Mouse (Mus musculus) kidney, adult 11 months (tissue): ENCODE data around the gene Tcte2.
"Not testable (repeated sequence)": the region's sequence is repeated elsewhere in the genome, so short reads cannot be mapped to it uniquely, and the experiment has no call there.

Source experiments
- DNase-seq: peaks from one replicate; pipeline ENCODE4 v3.0.0; 2022

Tcte2 gene

DNA sequence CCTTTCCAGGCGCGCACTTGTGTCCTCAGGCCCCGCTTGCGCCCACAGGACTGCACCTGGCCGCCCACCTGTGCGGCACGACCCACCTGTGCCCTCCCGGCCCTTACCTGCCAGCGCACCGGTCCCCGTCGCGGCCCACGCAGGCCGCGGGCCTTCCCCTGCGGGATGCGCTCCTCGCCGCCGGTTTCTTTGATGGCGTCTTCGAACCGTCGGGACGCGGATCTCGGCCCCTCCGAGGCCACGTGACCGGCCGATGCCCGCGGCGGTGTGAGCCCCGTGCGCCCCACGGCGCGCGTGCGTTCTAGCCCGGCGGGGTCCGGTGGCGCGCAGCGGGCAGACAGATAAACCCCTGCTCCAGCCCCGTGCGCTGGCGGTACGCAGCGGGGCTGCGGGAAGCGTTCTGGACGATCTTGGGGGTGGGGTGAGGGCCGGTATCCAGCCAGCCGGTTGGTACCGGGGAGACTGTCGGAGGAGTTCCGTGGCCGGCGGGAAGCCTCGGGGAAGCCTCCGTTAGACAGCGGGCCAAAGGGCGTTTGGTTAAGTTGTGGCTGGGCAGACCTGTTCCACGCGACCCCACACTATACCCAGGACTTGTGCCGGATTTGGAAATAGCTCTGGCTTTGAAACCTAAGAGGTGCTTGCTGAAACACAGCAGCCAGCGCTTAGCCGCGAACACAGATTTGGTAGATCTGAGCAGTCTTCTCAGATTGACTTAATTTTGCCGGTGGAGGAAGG, at the start of gene Tcte2:
Gene Tcte2 (minus strand): TSS at position 647 of the 735 bp plus-strand sequence.
- DNase-seq = peak; percentile 59

DNA sequence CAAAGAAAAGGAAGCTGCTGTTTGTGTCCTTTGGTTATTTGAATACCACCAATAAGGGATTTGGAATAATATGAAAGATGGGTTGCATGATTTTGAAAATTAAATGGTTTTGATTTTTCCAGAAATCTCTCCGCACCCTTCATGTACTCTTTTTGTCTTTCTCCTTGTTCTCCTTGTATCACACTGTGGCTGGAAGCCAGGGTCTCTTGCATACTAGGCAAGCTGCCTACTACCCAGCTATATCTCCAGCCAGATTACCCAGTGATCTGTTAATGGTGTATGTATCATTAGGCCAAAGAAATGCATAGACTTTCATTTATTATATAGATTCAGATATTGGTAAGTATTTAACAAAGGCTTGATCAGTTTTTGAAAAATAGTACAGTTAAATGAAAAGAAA, 44.4 kb upstream of the Tcte2 start:
- no peak for DNase-seq

DNA sequence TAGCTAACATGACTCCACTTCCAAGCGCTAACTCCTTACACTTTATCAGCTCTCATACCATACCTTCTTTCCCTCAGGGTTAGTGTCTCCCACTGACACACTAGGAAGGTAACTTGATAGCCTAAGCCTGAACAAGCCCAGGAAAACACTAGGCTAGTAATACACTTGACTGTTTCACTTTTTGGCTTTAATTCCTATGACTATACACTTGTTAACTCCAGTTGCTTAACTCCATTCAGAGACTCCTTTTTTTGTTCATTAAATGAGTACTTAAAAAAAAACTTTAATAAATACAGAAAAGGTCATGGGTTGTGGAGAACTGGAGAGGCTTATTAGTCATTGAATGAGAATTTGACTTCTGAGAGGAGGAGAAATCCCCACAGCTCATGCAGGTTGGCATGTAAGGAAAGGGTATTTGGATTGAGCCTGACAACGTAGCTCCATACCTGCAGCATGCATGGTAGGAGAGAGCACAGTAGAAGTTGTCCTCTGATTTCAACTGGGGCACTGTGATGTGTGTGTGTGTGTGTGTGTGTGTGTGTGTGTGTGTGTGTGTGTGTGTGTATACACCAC, 41.3 kb upstream of the Tcte2 start:
- DNase-seq = no peak

DNA sequence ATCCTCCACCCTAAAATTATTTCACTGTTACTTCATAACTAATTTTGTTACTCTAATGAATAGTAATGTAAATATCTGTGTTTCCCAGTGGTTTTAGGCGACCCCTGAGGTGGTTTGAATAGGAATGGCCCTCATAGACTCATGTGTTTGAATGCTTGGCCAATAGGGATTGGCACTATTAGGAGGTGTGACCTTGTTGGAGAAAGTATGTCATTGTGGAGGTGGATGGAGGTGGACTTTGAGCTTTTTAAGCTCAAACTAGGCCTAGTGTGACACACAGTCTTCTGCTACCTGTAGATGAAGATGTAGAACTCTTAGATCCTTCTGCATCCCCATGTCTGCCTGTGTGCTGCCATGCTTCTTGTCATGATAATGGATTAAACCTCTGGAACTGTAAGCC, 36.1 kb upstream of the Tcte2 start:
- DNase-seq = no peak

DNA sequence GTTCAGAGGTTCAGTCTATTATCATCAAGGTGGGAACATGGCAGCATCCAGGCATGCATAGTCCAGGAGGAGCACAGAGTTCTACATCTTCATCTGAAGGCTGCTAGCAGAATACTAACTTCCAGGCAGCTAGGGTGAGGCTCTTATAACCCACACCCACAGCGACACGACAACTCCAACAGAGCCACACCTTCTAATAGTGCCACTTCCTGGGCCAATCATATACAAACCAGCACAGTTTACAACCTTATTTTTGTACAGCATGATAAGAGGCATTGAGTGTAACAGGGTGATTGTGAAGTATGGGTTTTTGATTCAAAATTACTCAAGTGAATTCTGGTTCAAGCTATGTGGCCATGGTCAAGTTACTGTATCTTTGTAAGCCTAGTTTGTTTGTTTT, 28.4 kb upstream of the Tcte2 start:
- DNase-seq = not testable (repeated sequence)

DNA sequence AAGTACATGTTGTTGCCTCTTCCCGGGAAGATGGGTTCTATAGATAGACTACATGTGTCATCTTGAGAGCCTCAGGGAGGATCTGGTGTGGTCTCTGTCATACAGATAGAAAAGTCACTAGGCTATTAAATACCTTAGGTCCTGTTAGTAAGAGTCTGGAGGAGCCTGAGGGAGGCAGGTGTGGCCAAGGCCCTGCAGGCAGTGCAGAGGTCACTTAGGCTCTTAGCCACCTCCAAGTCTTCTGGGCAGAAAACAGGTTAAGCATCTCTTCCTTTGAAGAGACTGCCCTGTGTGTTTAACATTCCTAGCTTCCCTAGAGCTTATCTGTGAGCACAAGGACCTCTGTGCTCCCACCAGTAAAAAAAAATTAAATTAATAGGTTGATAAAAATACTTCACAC, 21.8 kb upstream of the Tcte2 start:
- no peak for DNase-seq

DNA sequence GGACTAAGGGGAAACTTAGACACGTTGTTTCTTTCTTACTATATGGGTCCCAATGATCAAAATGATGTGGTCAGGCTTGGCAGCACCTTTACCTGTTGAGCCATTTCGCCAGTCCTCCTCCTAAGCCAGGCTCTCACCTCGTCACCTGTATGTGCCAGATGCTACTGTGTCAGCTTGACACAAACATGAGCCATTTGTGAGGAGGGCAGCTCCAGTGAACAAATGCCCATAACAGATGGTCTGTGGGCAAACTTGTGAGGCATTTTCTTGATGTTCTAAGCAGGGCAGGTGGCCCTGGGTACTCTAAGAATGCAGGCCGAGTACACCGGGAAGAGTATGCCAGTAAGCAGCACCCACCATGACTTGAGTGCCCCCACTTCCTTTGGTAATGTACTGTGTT, 20.3 kb upstream of the Tcte2 start:
- no peak for DNase-seq

DNA sequence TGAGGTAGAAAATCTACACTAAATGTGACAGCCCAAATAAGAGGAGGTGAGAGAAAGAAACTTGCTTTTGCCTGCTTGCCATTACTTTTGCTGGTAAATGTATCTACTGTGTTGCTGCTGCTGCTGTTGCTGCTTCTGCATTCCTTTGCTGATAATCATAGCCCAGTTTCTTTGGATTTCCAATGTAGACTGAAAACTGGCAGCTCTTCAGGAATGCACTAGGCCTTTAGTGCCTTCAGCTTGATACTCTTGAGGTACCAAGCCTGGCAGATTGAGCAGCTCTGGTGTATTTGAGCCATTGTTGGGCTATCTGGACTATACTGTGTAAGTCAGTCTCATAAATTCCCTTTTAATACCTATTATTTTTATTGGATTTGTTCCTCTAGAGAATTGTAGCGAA, 17.2 kb upstream of the Tcte2 start:
- no peak for DNase-seq

DNA sequence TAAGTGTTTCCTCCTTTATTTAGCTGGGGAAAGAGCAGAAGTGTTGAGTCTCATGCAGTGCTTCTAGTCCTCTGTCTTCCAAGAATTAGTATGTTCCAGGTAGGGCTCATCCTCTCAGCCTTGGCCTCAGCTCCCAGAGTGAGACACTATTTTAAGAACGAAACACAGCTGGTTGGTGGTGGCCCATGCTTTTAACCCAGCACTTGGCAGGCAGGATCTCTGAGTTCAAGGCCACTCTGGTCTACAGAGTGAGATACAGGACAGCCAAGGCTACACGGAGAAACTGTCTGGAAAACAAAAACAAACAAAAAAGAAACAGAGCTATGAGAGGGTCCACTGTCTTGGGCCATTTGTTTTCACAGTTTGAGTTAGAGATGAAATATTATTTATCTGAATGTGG, 16.1 kb upstream of the Tcte2 start:
- DNase-seq = no peak

DNA sequence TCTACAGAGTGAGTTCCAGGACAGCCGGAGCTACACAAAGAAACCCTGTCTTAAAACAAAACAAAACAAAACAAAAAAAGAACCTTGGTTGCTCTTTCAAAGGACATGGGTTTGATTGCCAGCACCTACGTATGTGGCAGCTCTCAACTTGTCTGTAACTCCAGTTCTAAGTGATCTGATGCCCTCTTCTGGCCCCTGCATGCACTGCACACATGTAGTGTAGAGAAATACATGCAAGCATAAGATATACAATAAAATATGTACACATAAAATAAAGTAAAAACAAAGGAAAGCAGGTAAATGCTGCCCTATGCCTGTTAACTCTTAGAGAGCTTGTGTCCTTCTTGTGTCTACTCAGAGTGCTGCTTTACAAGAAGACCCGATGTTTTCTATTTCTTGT, 7.6 kb upstream of the Tcte2 start:
- DNase-seq = no peak

DNA sequence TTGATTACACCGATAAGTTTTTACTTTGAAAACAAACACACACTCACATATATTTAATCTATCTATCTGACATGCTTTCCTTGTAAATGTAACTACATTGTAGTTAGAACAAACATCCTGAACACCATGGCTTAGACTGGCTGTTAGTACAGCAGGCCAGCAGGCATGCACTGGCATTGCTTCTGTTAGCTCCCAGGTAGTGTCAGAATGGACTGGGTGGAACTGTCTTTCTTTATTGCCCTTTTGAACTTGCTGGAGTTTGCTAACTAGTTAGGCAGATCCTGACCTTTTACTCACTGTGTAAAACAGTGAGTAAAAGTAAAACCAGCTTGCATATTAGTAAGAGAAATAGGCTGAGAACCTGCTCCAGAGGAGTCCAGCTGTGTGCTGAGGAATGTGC, 6.9 kb upstream of the Tcte2 start:
- DNase-seq = peak; percentile 39

DNA sequence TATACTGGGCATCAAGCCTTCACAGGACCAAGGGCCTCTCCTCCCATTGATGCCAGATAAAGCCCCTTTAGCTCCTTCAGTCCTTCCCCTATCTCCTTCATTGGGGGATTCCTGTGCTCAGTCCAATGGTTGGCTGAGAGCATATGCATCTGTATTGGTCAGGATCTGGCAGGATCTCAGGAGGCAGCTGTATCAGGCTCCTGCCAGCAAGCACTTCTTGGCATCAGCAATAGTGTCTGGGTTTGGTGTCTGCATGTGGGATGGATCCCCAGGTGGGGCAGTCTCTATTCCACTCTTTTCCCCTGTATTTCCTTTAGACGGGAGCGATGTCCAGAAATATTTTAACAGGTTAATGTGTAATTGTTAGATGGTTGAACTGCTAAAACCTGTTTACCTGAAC, 3.3 kb upstream of the Tcte2 start:
- not testable (repeated sequence) for DNase-seq

DNA sequence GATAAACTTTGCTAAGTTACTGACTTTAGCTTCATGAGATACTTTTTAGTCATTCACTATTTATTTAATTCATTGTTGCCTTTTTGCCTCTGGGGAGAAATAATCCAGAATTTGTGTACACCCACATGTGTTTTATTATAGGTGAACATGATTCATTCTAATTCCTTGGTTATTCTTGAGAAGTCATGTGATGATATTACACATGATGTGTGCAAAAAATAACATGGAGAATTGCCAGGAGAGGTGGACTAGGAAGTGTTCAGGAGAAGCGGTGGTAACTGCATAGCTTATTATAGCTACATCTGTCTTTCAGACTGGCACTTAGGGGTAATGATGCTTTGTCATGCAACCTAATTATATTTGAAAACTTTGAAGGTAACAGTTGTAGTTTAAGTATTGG, 2.2 kb upstream of the Tcte2 start:
- no peak for DNase-seq

DNA sequence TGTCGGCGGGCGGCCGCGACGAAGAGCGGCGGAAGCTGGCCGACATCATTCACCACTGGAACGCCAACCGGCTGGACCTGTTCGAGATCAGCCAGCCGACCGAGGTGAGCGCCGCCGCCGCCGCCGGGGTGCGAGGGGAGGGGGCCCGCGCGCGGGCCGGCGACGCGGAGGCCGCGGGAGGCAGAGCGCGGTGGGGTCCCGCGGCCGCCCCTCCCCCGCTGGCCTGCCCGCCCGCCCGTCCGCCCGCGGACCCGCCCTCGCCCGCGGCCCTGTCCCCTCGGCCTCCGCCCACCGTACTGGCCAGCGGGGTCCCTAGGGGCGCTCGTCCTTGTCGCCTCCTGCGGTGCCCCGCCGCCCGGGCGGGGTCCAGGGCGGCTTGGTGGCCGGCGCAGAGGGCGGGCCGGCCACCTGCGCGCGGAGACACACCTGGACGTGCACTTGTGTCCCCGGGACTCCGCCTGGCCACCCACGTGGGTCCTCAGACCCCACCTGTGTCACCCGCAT, 898 bp downstream of the Tcte2 start:
- DNase-seq = no peak

DNA sequence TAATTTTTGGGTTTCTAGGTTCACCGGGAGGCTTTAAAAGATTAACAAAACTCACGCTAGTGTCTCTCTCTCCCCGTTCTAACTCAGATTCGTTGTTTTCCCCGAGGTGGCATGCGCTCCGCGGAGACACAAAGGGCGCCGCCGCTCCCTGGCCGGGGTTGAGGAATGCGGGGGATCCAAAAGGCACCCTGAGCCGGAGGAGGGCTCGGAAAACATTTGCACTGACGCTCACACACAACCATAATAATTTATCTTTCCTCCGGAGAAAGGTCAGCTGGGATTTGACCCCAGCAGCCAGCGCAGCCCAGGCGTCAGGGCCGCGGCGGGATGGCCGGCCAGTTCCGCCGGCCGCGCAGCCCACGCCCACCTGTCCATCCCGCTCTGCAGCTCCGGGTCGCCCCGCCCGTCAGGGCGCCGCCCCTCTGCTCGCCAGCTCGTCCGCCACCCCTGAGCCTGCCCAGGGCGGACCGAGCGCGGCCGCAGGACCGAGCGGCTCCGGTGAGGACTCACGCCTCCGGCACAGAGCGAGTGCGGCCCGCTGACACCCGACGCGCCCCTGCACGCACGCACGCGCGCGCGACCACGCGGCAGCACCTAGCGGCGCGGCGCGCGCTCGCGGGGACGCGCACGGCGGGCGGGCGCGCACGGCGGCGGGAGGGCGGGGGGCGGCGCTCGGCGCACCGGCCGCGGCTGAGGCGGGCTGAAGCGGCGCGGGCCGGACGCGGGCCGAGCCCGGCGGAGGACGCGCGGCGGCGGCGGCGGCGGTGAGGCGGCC, 1.6 kb downstream of the Tcte2 start, which contains the start of gene Afdn:
Gene Afdn (plus strand): TSS at position 687 of the 775 bp plus-strand sequence.
- peak; percentile 88 for DNase-seq

DNA sequence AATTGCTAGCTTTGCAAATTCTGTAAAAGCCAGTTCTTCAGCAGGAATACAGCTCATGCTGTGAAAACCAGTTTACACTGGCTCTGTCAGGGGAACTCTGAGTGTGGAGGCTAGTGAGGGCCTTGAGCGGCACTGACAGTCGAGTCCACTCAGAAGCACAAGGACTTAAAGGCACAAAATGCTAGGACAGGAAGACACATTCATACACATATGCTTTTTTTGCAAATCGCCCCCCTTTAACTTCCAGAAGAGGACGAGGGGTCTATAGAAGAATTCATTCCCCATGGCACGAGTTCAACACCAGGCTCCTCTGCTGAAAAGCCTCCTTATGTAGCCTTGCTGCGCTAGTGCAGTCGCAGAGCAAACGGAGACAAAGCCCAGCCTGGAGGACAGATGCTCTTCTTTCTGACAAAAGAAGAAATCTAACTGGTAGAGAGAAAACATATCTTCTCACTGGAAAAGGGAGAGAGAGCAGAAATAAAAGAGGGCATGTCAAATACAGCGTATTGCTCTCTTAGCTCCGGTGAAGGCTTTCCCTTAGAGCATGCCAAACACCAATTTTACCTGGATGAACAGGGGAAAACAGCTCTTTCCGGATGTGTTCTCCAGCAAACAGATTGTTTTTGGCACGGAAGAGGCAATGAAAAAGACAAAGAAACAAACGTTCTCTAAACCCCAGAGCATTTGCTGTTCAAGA, 2.3 kb downstream of the Tcte2 start:
- DNase-seq = peak; percentile 57

DNA sequence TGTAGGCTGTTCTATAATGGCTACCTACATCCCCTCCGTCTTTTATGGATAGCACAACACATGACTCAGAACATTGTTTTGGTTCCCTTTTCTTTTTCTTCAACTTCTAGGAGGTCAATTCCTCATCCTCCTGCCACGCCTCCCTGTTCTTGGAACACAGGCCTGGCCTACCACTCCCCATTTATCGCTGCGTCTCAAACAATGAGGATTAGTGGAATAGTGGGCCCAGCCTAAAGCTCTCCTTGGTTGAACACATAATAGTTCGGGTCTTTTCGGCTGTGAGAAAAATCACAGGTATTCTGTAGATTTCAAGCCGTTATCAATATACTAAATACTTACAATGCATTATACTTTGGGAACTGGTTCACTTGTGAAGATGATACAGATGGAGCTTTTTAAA, 3.0 kb downstream of the Tcte2 start:
- DNase-seq = no peak

DNA sequence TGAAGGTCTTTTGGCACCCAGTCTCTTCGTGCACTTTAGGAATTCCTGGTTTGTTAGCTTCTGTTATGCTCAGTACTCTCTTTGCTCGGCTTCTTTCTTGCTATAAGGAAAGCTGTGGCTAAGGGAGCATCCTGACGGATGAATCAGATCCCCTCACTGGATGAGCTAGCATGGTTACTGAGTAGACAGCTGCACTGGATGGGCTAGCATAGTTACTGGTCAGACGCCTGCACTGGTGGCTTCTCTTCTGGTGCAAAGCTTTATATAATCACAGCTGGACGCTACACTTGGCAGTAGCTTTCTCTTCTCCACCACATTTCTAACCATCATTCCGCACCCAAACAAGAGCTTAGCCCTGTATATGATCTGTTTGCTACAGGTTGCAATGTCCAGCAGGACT, 6.7 kb downstream of the Tcte2 start:
- no peak for DNase-seq

DNA sequence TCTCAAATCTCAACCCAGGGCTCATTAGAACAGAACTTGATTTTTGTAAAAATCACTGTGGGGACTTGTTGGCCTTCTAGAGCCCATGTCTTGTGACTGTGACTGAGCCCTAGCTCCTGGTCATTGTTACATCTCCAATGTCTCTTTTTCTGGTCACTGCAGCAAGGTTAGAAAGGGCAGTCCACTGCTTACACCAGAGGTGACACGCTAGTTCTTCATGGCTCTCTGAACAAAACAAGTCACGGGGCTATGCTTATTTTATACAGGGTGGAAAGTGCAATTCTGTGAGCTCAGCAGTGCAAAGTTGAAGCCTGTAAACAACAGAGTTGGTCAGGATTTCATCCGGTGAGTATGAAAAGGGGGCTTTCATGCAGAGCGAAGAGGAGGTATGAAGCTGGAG, 7.7 kb downstream of the Tcte2 start:
- peak; percentile 37 for DNase-seq

DNA sequence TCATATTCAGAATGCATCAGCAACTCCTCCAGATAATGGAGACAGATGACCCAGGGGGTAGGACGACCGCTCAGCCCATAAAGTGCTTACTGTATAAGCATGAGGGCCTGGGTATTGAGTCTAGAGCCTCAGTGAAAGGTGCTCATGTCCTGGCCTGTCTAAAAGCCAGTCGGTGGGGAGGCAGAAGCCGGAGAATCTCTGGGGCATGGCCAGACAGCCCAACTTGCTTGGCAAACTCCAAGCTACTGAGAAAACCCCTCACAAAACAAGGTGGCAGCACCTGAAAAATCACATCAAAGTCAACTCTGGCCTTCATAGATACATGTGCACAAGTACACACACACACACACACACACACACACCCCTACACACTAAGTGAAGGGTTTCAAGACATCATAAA, 12.6 kb downstream of the Tcte2 start:
- DNase-seq = no peak

DNA sequence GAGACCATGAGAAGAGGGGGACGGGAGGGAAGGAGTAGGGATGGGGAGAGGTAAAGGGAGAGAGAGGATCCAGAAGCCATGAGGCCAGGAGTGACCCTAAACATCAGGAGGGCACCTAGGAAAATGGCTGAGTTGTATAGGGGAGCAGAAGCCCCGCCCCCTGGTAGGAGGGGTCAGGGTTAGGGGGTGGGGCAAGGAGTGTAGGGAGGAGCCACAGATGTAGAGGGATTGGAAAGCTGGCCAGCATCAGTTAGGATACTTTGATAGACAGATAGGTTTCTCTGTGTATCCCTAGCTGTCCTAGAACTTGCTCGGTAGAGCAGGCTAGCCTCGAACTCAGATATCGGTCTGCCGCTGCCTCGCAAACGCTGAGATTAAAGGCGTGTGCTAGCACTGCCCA, 13.9 kb downstream of the Tcte2 start:
- DNase-seq = no peak

DNA sequence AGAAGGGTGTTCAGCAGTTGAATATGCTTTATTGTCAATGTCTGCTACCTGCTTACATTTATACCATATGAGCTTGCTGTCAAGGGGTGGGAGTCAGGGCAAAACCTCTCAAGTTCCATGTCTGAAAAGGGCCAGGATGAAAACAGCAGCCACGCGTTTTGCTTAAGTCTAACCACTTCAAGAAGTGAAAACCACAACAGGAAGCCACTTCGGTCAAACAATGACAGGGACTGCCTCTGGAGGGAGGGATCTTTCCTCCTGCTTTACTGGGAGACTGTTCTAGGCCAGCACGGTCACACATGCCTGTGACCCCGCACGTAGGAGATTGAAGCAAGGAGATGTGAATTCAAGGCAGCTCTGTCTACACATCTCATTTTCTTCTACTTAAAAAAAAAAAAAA, 15.3 kb downstream of the Tcte2 start:
- DNase-seq = no peak

DNA sequence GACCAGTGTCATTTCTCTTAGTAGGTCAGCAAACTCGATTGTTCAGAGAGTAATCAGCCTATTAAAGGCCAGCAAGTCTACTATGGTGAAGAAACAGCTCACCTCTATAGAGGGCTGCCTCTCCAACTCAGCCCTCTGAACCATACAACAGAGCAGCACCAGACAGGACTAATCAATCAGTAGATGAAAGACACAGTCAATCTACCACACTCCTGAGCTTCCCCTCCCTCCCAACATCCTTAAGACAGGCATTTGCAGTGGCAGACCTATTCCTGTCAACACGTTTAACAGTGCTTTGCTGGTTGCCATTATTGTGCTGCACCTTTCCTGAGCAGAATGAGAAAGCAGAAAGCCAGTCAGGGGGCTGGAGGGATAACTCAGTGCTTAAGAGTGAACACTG, 16.3 kb downstream of the Tcte2 start:
- DNase-seq = peak; percentile 35
